16 mouse cellular contexts compared by ENCODE assay signal in genomic region chr14:29519751-29520669, GRCm38 (mm10).
DNase-seq lines count a peak whose midpoint lies in the region; ATAC-seq and TF ChIP-seq lines count a peak whose summit lies in the region.
"Had no signal": no experiment of that assay in that cellular context is flagged by ENCODE, and none has a peak within 500 bp of the region (broad histone marks: within the 10 kb centered on the region; RNA-seq: fewer than 3 reads in every experiment).

No protein-coding gene starts in this region.

- H3K36me3 ChIP-seq in forebrain, embryonic 12.5 days (replicated peaks): no peaks in the 10 kb centered on the region
- H3K36me3 ChIP-seq in hindbrain, embryonic 15.5 days: no peaks in the 10 kb centered on the region
- H3K36me3 ChIP-seq: intestine, embryonic 15.5 days; limb, embryonic 10.5 days; liver, embryonic 15.5 days had no signal

- H3K4me3 ChIP-seq in left cerebral cortex, adult 2 months: no peak overlapping the region
- no peak overlapping the region for H3K4me3 ChIP-seq in forebrain, embryonic 12.5 days (replicated peaks)
- no peak overlapping the region for H3K4me3 ChIP-seq in hindbrain, embryonic 15.5 days
- H3K4me3 ChIP-seq: erythroblast, embryonic 14.5 days; intestine, embryonic 15.5 days; limb, embryonic 10.5 days; liver, embryonic 15.5 days had no signal

- WGBS in forebrain, embryonic 12.5 days: 25% methylated on average over 7 of the region's 7 CpGs
- 28% methylated on average over 7 of the region's 7 CpGs for WGBS in hindbrain, embryonic 15.5 days

- DNase-seq in left cerebral cortex, adult 2 months (ENCODE audit: extremely low spot score in 1 of 2, low spot score in 2 of 2): peak in 1 of 2 experiments; percentile 33
- no peak for DNase-seq in left cerebral cortex, postnatal 10 days (ENCODE audit: extremely low spot score in 1 of 2, low spot score in 2 of 2)
- peak; percentile 85 for DNase-seq in brain, adult 2 months (ENCODE audit: low read depth, low spot score)
- DNase-seq in adrenal gland, adult 18-20 months (ENCODE audit: low spot score in 2 of 2): no peak
- no peak for DNase-seq in adrenal gland, postnatal 36 days
- no peak for DNase-seq in embryo, embryonic 9.5 days (ENCODE audit: extremely low spot score)
- DNase-seq: adrenal gland, adult 2 months; kidney, postnatal 14 days; thymus, postnatal 14 days had no signal

- no peak for ATAC-seq in forebrain, embryonic 12.5 days (ENCODE audit: low FRiP score)
- no peak; the same call in 1 of the 2 replicates for ATAC-seq in hindbrain, embryonic 15.5 days (ENCODE audit: low FRiP score, low read depth)
- ATAC-seq: intestine, embryonic 15.5 days; Patski had no signal

- H3K9me3 ChIP-seq in forebrain, embryonic 12.5 days: no peaks in the 10 kb centered on the region
- H3K9me3 ChIP-seq in hindbrain, embryonic 15.5 days: no peaks in the 10 kb centered on the region
- H3K9me3 ChIP-seq: intestine, embryonic 15.5 days; limb, embryonic 10.5 days; liver, embryonic 15.5 days had no signal

- TF ChIP-seq CTCF in left cerebral cortex, adult 2 months (IDR thresholded peaks at IDR 0.05): no peak

- H3K27me3 ChIP-seq in forebrain, embryonic 12.5 days: no peaks in the 10 kb centered on the region
- H3K27me3 ChIP-seq in hindbrain, embryonic 15.5 days: no peaks in the 10 kb centered on the region
- H3K27me3 ChIP-seq: intestine, embryonic 15.5 days; liver, embryonic 15.5 days; Patski had no signal

- peak overlapping the region; percentile 71 for H3K27ac ChIP-seq in left cerebral cortex, adult 2 months
- peak overlapping the region; percentile 62 for H3K27ac ChIP-seq in forebrain, embryonic 12.5 days
- 0 out of 2 replicates have a peak overlapping the region, but pooled peaks have one; percentile 19 for H3K27ac ChIP-seq in hindbrain, embryonic 15.5 days (replicated peaks)
- H3K27ac ChIP-seq: intestine, embryonic 15.5 days; limb, embryonic 10.5 days; liver, embryonic 15.5 days had no signal

- H3K4me2 ChIP-seq in forebrain, embryonic 12.5 days: no peak overlapping the region
- H3K4me2 ChIP-seq in hindbrain, embryonic 15.5 days: no peak overlapping the region
- H3K4me2 ChIP-seq: intestine, embryonic 15.5 days; liver, embryonic 15.5 days had no signal

- intact Hi-C loops in left cerebral cortex, adult 2 months (cut with DNase I): loop anchor here (2.0 kb wide), 1 partner anchor 41 kb away; no protein-coding TSS in a partner anchor
- intact Hi-C loops in left cerebral cortex, postnatal 10 days (cut with DNase I): no loop called here

- peaks cover 14% of the 10 kb centered on the region for H3K4me1 ChIP-seq in forebrain, embryonic 12.5 days
- H3K4me1 ChIP-seq in hindbrain, embryonic 15.5 days (replicated peaks): peaks cover 10% of the 10 kb centered on the region
- H3K4me1 ChIP-seq: intestine, embryonic 15.5 days; limb, embryonic 10.5 days; liver, embryonic 15.5 days had no signal

- no peak overlapping the region for H3K9ac ChIP-seq in forebrain, embryonic 12.5 days
- H3K9ac ChIP-seq in hindbrain, embryonic 15.5 days: no peak overlapping the region
- H3K9ac ChIP-seq: intestine, embryonic 15.5 days; liver, embryonic 15.5 days had no signal

Comparison
In these comparisons a context has a peak if more than half of its experiments do, and no peak if none do; other contexts are left out.
1. H3K27ac ChIP-seq: peak in every context shown above with its lines; median percentile 71 in left cerebral cortex, adult 2 months; 62 in forebrain, embryonic 12.5 days; 19 in hindbrain, embryonic 15.5 days.